Mouse (Mus musculus) adipocyte (in vitro differentiated cells): ENCODE measurements at regions not wholly inside any gene's neighbourhood (a gene's known extent, or its start where the extent isn't known, plus 50 kb on each side); places are given as distances from the start of the nearest gene placed in this dataset.

Experiments used
- DNase-seq: peaks from one replicate; pipeline ENCODE4 v3.0.0-alpha.2; 2016; ENCODE audit warnings: low spot score

DNA sequence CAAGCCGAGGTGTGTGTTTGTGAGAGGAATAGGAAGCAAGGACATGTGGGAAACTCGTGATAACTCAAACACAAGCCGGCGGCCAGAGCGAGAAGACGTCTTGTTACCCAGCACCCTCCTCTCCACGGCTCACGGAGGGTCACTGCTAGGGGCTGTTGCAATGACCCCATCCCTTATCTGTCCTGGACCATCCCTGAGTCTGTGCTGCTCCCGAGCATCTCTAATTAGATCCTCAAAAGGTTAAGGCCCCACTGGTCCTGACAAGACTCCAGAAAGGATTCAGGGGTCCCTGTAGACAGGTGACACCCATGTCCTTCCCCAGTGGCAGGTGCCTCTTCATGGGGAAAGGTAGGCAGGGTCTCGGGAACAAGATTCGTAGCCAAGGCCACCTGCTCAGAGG, 212.6 kb downstream of the Gm26897 start:
- no peak for DNase-seq

DNA sequence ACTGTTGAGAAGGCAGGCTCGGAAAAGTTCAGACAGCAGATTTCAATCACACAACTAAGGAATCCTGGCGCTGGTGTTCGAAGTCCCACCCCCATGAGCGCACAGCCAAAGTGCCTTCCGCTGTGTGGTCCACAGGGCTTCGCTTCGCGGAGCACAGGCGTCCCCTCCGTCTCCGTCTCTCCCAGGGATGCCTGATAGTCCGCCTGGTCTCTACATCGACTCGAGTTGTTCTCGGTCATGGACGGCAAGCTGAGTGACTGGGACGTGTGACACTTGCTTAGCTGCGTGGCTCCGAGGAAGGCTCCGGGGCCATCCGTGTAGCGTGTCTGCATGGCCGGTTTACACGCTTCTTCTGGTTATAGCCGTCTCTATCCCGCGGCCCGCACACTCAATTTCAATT, 224.0 kb downstream of the Gm26897 start:
- no peak for DNase-seq

DNA sequence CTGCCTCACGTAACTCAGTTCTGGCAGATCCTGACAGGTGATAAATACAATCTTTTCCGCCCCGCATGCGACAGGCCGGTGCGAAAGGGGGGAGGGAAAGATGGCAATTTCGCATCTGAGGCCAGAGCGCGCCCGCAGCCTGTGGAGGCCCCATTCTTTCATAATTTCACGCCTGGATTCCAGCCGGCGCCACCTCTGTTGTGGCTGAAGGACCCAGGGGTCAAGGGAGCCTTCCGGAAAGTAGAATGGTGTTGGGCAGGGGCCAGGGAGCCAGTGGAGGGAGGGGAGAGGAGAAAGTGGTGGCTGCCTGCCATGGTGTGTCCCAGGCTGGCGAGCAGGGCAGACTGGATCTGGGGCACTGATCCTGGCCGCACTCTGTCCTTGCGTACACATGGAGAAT, 224.5 kb downstream of the Gm26897 start:
- DNase-seq = no peak

DNA sequence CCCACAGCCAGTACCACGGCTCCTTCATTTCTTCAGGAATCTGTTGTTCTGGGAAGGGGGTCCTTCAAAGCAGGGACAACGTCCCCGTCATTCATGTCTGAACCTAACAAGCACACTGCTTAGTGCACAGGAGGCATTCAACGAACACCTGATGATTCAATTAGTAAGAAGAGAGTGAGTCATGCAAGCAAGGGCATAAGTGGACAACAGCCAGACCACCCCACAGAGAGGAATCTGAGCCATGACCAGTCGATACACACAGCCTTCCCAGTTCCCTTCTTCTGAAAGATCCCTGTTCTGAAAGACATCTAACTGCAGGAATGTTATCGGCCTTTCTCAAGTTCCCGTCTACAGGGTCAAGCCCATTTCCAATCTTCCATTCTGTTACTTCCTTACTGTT, 231.6 kb downstream of the Gm26897 start:
- no peak for DNase-seq

DNA sequence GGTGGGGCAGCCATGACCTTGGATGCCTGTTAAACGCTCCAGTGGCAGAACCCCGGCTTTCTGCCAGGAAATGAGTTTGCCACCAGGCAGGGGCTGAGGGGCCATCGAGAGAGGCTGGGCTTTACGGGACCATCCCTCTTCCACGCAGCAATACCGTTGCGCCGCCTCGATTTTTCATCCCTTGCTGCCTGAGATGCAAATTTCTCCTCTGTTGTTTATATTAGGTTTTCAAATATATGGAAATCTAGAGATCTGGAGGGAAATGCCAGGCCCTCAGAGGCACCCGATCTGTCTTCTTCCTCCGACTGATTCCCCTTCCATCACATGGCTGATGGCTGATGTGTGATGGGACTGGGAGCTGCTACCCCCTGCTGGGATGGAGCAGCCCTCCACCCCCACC, 234.4 kb downstream of the Gm26897 start:
- DNase-seq = no peak

DNA sequence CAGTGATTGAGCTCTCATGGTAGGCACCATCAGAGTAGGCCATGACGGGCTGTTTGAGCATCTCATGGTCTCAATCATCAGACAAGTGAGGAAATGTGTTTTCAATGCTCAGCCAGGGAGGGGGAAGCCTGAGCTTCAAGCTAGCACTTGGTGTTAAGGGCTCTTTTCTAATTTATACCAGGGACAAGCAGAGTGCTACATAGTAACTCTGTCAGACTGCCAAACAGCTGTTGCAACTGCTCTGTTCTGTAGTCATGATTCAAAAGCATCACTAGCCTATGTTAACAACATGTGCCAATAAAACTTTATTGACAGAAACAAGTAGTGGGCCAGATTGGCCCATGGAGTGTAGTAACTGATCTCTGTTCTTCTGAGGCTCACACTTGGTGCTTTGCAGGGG, 235.0 kb downstream of the Gm26897 start:
- DNase-seq = no peak

DNA sequence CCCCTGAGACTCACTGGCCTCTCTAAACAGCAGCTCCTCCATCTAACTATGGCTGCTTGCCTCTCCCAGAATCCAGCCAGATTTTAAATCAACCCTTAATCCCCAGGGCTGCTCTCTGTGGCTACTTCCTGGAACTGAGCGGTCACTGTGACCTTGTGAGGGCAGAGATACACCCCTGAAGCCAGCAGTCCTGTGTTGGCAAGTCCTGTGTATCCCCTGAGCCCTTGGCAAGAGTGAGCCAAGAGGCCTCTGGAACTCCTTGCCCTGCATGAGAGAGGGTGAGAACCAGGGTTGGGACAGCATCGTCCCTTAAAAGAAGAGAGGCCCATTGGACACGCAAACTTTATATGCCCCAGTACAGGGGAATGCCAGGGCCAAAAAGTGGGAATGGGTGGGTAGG, 237.5 kb downstream of the Gm26897 start:
- no peak for DNase-seq

DNA sequence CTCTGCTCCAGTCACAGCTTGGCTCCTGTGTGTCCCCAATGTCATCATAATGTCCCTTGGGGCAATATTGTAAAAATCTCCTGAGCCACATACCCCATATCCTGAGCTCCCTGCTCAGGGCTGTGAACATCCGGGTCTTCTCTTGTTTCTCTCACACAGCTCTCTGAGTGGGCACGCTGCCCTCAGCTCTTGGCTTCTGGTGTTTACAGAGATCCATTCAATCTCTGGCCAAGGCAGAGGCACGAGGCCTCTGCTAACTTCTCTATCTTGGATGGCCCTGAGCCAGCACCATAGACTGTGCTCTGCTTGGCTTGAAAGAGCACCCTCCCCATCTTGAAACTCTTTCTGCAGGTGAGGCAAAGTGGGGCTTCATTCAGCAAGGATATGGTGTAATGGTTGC, 238.2 kb downstream of the Gm26897 start:
- no peak for DNase-seq

DNA sequence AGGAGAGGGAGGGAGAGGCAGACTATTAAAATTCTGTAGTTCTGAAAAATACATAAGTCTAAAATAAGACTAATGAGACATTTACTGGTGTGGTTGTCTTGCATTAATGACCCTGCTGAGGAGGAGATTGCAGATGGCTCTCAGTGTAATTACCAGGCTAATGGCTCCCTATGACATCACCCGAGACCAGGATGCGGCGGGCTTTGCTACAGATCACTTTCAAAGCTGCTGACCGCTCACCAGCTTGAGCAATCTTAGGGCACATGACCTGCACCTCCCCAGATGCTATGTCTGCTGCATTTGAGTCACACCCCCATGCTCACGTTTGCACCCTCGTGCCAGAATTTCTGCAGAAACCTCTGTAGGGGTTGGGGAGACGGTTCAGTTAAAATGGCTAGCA, 242.0 kb downstream of the Gm26897 start:
- no peak for DNase-seq

DNA sequence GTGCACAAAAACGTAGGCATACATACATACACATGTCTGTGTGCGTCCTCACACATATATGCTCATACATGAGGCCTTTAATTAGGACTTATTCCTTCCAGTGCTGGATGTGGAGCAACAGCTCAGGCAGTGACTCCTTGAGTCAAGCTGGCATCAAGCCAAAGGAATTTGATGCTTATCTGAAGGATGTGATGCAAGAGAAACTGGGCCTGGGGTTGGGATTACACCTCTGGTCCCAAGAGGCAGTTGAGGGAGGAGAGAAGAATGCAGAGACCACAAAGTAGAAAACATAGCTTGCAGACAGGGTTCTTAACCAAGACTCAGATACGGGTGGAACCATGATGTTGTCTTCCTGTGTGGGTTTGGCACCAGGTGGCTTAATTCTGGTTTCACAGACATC, 245.9 kb downstream of the Gm26897 start:
- no peak for DNase-seq

DNA sequence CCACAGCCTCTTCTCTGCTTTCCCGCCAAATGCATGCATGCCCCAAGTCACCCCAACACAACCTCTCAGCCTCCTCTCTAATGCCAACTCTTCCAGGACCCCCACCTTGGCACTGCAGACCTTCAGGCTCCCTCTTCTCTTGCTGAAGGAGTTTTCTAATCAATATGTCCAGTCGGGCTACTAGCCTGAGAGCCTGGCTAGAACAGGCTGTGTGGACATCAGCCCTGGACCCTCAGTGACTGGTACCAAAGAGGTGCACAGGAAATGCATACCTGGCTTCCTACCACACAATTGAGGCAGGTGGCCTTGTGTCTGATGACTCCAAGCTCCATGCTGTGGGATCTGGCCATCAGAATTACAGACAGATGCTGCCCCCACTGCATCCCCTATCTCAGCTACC, 248.4 kb downstream of the Gm26897 start:
- DNase-seq = no peak

DNA sequence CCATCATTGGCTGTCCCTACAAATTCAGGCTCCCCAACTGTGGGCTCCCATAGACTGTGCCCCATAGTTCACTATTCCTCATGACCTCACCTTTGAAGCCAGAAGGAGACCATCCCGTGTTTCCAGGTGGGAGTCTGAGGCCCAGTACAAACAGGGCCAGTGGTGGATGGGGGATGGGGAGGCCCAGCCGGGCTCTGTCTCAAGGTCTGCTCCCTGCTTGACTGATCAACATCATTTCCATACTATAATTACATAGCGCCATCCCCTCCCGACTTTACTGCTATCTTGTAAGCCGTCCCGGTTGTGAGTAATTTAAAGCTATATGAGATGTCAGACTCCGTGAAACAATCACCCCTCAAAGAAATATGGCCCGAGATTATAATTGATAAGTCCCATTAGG, 252.3 kb downstream of the Gm26897 start:
- DNase-seq = no peak

DNA sequence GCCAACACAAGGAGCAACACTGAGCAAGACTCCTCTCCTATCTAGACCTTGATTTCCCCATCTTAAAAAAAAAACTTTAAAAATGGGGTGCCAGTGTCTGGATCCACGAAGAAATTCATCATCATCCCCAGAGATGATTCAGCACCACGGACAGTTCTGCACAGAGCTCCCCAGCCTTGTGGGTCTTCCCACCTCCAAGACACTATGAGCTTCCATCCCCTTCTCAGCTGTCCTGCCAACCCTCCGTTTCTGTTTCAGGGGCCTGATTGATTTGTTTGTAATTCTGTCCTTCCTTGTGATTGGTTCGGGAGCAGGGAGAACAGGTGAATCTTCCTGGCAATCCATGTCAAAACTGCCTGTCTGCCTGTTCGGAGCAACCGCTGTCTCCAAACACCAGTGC, 253.3 kb downstream of the Gm26897 start:
- DNase-seq = peak; percentile 7

DNA sequence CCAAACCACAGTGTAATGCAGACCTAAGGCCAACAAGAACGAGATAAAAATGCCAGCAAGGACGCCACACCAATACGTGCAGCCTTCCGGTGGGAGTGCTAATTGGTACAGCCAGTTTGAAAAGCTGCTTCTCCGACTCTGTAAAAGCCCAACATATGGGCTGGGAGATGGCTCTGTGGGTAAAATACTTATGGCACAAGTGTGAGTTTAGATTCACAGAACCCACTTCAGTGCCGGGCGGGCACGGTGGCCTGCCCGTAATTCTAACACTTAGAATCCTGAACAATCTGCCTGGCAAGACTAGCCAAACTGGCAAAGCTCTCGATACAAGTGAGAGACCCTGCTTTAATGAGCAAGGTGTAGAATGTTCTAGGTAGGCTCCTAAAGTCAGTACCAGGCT, 258.1 kb downstream of the Gm26897 start:
- DNase-seq = no peak

DNA sequence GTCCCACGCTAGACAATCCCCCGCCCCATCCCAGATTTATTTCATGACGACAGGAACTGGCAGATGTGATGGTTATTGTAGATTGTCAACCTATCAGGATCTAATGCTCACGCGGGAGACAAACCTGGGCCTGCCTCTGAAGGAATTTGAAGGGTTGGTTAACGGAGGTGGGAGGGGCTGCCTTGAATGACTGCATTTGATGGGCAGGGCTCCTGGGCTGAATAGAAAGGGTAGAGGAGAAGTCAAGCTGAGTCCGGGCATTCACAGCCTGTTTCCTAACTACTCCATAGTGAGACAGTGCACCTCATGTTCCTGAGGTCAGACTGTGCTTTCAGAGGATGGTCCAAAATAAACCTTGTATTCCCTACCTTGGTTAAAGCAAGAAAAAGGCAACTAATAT, 259.1 kb downstream of the Cryba4 start:
- no peak for DNase-seq

DNA sequence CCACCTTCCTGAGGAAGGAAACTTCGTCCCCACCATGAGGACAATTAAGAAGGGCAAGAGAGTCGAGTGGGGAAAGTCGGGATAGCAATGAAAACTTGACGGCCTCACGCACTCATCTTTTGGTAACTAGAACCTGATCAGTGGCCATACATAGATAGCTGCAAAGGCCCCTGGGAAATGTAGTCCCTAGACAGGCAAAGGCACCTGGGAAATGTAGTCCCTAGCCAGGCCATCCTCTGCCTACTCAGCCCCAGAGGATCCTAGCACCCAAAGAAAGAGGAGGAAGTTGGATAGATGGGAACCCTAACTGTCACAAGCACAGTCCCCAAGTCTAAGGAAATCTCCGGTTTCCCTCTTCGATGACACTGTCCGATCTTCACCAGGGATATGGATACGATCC, 258.4 kb downstream of the Cryba4 start:
- DNase-seq = no peak

DNA sequence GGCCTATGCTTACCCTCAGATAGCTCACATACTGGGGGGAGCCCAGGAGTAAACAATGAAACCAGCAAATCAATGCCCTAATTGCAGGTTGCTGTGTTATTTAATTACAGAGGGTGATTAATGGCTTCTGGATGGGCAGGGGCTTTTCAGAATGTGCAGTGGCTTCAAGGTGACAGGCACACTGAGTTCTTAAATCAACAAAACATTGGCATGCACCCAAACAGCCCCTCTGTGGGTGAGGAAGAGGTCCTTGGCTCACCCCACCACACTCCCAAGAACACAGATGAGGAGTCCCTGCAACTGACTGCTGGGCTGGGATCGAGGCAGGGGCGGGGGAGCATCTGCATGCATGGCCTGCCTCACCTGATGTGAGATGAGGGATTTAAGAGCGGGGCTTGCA, 255.5 kb downstream of the Cryba4 start:
- DNase-seq = no peak

DNA sequence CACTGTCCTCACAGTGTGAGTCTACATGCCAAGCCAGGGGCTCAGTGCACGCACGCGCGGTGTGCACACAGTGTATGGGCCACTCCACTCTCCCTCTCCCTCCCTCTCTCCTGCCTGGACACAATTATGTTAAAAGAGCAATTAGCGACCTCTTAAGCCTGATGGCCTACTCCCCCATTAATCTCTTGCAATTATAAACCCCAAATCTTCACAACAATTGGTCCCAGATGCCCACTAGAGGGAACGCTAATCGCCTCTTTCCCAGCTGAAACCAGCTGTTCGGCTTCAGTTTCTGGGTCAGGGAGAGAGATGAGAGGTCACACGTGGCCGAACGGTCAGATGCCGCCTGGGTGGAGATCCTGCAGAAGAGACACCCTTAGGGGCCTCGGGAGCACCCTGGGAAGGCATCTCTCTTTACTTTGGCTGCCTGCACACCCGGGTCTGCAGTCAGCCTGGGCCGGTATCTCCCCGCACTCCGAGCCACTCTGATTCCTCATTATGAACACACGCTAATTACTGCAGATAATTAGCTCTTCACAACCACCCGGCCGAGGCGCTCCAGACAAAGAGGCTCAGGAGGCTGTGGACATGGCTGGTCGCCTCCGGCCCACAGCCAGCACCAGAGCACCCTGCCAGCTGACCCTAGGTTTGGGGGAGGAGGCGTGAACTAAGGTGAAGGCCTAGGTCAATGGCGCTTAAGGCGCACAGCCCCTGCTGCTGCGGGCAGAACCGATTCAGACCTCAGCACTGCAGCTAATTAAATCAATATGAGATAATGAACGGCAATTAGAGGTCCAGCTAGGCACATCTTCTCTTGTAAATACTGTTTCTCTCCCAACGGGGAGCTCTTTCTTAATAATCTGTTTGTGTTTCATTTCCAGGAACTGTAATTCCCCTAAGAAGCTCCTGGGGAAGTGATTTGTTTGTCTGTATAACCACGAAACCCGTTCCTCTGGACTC, 250.3 kb downstream of the Cryba4 start:
- DNase-seq = no peak

DNA sequence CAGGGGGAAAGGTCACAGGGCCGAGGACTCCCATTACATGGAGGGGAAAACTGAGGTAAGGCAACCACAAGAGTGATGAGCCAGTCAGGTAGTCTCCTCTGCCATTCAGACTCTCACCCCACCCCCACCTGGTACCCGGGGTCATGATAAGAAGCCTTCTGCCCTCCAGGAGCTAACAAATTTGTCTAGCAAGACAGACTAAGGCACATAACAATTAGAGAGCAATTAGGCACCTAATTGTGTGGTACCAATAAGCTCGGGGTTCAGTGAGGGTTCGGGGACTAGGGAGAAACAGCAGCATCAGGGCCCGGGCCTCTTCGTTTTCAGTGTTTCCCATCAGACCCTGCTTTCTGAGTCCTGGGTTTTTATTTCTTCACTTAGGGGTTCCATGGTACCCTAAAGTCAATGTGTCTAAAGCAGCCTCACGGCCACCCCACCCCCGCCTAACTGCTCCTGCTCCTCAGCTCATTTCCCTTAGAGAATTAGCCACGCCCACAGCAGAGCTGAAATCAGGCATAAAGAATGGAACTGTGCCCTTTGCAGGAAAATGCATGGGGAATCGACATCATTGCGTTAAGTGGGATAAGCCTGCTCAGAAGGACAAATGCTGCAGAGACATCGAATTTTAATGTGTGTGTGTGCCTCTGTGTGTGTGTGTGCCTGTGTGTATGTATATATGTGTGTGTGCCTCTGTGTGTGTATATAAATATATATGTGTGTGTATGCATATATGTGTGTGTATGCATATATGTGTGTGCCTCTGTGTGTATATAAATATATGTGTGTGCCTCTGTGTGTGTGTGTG, 249.3 kb downstream of the Cryba4 start:
- DNase-seq = no peak

DNA sequence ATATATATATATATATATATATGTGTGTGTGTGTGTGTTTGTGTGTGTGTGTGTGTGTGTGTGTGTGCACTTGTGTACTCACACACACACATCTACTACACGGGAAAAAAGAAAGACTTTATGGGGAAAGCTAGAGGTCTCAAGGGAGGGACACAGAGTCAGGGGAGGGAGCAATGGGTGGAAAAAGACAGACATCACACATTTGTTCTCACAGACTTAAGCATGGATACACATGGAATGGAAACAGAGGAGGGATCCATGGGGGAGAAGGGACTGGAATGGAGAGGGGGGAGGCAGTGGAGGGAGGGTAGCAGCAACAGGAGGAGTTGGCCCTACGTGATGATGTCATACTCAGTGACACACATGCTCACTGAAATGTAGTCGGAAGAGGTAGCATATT, 248.3 kb downstream of the Cryba4 start:
- DNase-seq = no peak

DNA sequence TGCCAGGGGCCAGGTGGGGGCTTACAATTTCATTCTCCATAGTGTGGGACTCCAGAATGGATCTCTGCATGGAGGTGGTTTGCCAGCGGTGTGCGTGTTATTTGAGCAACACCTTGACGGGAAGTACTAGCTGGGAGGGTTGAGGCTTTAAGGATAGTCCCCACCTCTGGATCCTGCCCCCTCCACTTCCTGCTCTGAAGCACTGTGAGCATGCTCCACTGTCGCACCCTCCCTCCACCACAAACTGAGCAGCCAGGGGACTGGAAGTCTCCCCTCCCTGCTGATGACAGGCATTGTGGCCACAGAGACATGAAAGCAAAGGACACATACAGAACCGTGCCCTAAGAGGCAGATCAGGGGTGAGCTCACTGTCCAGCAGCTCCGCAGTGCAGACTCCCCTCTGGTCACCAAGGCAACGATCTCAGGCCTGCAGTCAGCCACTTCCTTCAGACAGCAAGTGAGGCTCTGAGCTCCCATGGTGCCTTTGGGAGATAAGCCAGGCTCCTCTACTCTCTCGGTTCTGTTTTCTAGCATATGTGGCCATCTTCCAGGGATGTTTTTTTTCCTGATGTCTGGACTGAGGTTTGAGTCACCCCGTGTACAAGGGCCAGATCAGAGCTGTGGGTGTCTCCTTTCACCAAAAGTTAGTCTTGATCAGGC, 239.7 kb downstream of the Cryba4 start:
- DNase-seq = peak; percentile 27

DNA sequence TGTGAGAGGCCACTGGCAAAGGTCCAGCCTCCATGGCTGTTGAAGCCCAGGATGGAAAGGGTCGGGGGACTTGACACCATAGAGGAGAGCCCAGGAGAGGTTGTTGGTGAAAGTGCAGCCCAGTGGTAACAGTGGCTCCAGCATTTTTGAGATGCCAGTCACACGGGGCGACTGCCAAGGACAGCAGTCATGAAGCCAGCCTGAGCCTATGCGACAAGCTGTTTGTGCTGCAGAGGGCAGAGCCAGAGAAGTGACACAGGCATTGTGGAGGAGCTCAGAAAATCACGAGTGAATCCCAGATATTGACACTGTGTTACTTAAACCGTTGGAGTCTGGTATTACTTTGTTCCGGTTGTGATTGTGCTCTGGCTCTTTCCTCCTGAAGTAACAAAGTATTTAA, 233.4 kb downstream of the Cryba4 start:
- DNase-seq = peak; percentile 64

DNA sequence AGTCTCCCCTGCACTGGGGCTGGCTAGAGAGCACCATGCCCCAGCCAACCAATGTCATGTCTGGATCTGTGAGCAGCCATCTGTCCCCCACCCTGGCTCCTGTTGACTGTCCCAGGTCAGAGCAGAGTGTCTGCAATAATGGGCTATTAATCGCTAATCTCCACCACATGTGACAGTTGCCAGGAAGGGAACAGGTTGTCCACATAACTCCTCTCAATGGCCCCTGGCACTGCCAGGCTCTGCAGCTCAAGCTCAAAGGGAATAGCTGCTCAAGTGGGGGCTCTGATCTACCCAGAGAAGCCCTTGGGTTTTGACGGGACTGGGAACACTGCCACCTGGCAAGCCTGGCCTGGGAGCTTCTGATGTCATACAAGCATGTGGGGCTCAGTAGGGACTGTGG, 231.4 kb downstream of the Cryba4 start:
- peak; percentile 5 for DNase-seq
